Mouse (Mus musculus) retina, postnatal 1 day (tissue): ENCODE data around the gene Ttc21b.
"Not testable (repeated sequence)": the region's sequence is repeated elsewhere in the genome, so short reads cannot be mapped to it uniquely, and the experiment has no call there.

ENCODE experiments used
- DNase-seq: peaks from one replicate; pipeline ENCODE4 v3.0.0-alpha.2; 2012

The Ttc21b gene

DNA sequence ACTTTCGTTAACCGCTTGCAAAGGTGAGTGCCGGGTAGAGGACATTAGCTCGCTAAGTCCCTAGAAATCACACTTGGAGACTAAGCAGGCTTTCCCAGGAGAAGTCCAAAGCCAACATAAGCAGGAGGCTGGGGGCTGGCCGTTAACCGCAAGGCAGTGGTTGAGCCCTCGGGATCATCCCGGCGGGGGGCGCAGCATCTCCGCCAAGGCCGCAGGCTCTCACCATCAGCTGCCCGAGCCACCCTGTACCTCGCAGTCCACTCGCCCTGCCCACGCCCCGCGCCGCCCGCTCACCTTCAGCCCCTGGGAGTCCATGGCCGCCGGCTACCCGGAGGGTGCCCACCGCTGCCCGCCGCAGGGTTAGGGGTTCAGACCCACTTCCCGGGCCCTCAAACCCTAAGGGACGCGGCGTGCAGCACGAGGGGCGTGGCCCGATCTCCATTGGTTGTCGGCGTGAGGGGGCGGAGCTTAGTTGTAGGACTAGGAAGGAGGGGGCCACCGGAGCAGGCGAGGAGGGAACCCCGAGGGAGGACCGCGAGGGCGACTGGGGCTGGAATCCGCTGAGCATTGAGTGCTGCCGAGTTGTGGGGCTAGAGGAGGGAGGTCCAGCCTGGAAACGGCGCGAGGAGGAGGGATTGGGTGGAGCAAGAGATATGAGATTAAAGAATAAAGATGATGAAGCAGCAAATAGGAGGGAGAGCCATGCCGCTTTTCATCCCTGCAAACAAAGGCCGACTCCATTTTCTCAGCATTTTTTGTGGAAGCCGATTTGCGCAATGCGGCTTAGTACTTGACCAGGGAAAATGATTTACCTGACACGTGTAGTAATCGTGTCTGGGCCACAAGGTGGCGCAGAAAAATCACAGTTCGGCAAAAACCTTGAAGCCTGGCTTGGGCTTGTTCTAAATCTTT, at the start of gene Ttc21b:
Gene Ttc21b, minus strand, starts transcription at position 398 of the 912 bp plus-strand sequence.
- DNase-seq = peak; percentile 99

DNA sequence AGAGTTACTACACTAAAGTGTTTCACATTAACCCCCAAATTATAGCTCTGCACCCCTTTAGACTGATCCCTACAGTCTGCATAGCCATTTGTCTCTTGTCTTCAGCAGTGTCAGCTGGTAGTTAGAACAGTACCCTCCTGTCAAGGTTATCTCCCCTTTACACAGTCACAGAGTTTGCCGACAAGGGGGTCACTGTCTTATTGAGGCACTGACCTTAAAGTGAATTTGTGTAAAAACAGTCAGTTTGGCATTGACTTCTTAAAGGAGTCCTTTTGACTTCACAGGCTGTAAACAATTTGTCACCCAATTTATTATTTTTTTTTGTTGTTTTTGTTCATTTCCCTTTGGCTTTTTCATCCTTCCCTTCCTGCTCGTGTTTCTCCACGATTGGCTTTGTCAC, 16.1 kb upstream of the Ttc21b start:
- DNase-seq = no peak

DNA sequence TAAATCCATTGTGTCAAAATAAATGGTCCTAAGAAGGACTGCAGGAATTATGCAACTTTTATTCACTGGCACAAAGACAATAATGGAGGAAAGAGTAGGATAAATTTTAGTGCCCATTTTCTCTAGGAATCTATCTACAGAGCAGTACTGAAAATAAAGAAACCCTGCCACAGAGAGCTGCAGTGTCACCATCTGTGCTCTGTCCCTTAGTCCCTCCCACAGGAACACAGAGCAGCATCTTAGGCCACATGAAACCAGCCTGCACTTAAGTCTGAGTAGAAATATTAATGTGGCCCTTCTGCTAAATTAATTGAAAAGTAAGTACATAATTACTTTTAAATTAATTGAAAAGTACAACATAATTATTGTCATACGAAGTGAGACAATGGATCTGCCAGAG, 12.4 kb downstream of the Ttc21b start:
- no peak for DNase-seq

DNA sequence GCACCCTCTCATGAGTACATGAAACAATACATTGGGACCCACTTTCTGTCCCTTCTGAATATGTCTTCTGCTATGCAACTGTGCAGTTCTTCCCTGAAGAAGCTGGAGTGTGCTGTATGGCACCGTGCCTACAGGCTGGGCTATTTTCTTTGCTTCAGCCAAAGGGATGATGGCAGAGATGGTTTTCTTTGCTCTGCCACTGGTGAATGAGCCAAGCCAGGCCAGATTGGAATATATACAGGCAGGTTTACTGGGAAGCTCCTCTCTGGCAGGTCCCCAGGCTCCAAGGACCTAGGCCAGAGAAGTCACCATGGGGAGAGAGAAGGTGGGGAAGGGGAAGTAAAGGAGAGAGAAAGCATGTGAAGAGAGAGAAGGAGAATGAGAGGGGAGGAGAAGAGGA, 16.1 kb downstream of the Ttc21b start:
- no peak for DNase-seq

DNA sequence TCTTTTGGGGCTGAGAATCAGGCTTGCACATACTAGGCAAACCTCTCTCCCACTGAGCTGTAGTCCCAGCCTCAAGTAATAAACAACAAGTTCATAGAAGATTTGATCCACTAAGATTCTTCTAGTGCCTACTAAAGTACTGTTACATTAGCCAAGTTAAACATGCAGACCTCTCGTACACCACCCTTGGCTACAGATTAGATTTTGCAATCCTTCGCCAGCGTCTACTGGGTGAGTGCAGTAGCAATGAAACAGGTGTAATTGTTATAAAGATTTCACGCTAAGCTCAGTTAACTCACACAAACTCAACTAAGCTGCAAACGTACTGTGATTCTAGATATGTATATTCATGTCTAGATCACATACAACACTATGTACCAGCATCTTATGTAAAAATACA, 17.5 kb downstream of the Ttc21b start:
- DNase-seq = no peak

DNA sequence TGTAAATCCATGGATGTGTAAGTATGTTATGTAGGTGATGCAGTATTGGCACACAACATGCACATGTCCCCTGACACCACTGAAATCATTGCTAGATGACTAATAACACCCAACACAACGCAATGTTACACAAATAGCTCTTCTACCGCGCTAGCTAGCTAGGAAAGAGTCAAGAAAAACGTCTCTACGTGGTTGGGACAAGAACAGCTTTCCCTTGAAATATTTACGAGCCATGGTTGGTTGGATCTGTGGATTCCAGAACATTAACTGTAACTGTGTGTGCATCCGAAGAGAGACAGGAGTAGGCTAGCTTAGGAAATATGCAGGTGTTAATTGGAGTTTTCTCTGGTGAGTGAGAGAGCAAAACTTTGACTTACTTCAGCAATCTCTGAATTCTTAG, 35.5 kb downstream of the Ttc21b start:
- DNase-seq = peak; percentile 8

DNA sequence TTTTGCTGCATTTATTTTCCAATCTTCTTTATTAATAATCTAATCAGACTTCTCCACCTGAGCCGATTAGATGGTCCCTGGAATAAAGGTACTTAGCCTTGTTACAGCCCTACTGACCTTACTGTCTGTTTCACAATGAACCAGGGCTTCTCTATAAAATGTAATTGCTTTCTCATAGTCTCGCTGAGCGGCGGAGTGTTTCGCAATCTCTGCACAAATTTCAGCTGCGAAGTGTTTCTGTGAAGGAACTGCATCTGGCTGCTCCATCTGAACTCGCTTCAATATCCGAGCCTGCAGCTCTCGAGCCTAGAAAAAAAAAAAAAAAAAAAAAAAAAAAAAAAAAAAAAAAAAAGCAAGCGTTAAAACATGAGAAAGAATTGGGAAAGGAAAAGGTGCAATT, 46.5 kb downstream of the Ttc21b start:
- DNase-seq = no peak

DNA sequence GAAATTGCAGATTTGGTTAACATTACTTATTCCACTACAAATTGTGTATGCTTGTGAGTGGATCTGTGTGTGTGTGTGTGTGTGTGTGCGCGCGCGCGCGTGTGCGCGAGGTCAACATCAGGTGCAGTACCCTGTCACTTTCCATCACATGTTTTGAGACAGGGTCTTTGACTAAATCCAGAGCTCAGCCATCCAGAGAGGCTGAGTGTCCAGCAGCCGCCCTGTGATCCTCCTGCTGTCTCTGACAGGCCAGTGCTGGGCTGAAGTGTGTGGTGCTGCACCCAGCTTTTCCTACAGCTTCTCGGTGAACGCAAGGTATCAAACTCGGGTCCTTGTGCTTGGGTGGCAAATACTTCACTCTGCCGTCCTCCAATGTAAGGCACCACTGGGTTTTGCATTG, 47.1 kb downstream of the Ttc21b start:
- DNase-seq = no peak

DNA sequence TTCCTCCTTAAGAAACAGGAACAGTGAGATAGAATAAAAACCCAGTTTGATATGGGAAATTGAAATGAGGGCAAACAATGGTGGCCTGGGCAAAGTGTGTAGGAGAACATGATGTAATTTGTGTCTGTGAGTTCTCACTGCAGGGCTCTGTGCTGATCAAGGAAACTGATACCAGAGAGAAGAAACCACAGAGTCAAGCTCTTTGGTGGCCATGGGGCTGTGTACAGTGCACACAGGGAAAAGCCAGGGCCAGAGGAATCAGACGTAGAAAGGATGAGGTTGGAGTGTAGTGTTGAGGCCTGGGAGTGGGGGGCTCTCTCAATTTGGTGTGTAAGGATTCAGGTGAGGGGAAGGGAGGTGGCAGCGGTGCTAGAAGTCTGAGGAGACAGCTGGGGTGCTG, 49.6 kb downstream of the Ttc21b start:
- DNase-seq = no peak

DNA sequence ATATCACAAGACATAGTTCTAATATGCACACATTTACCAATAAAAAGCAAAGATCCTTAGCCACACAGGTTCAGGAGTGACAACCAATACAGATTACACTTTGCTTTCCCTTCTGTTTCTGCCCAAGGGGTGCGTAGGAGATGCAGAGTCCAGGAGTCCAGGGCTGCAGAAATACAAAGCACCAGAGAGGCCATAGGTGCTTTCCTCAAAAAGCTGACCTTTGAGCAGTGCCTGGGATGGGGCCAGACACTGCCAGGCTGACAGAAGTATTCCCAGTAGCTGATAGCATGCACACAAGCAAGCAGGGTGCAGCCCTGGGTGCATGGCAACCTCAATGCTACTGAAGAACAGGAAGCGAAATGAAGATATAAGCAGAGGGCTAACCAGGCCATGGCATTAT, 52.2 kb downstream of the Ttc21b start:
- DNase-seq = no peak

DNA sequence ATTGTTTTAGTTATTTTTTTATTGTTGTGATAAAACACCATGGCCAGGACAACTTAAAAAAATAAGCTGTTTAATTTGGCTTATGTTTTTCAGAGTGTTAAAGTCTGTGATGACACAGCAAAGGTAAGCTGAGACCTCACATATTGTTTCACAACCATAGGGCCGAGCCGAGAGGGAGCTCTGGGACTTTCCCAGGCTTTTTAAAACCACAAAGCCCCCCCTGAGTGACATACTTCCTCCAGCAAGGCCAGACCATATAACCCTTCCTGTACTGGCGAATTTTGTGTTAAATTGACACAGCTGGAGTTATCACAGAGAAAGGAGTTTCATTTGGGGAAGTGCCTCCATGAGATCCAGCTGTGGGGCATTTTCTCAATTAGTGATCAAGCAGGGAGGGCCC, 56.2 kb downstream of the Ttc21b start:
- DNase-seq = no peak

DNA sequence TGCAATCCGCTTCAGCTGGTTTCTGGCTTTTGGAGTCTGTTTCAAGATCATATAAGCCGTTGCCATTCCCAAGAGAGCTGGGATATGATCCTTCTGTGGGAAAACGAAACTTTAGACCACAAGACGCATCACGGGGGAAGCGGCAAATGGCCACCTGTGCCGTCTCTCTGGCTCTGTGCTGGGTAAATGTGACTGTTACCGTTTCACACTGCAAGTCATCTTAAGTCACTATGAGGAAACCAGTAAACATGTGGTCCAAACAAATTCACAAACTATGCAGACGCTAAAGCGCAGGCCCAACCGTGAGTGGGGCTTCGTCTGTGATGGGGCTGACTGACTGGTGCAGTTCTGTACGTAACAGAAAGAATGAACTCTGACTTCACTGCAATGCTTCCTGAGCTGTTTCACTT, 64.7 kb downstream of the Ttc21b start:
- DNase-seq = no peak

DNA sequence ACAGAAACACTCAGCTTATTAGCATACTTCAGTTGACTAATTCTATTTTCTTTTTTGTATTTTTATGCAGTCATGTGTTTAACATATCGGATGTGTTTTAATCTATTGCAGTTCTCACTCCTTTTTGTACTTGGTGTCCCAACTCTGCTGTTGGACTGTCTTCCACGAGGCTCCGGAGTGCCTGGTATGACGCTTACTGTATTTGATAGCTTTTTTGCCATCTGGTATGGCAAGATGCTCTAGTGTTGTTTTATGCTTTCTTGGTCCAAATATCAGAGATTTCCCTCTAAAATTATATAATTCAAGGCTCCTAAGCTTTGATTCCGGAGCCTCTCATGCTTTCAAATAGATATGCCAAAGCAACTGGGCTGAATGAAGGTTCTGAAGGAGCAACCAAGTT, 66.3 kb downstream of the Ttc21b start:
- DNase-seq = no peak

DNA sequence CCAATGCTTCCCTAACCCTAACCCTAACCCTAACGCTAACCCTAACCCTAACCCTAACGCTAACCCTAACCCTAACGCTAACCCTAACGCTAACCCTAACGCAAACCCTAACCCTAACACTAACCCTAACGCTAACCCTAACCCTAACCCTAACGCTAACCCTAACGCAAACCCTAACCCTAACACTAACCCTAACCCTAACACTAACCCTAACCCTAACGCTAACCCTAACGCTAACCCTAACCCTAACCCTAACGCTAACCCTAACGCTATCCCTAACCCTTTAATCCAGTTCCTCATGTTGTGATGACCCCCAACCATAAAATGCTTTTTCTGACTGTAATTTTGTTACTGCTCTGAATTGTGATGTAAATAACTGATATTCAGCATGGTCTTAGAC, 67.2 kb downstream of the Ttc21b start:
- not testable (repeated sequence) for DNase-seq

DNA sequence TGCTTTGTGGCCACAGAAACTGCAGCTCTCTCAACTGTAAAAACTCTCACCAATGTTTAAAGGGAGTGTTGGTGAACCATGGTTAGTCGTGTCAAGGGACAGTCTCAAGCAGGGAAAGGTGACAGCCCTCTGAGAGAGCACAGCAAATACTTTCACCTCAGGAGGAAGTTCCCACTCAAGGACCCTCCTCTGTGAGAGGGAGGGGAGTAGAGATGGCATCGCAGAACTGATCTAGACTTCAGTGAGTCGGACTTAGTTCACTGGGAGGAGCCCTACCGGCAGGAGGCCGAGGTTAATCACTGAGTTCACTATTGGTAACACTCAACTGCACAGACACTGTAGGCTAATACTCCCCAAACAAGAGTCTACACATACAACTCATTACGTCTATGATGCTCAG, 68.9 kb downstream of the Ttc21b start:
- no peak for DNase-seq

DNA sequence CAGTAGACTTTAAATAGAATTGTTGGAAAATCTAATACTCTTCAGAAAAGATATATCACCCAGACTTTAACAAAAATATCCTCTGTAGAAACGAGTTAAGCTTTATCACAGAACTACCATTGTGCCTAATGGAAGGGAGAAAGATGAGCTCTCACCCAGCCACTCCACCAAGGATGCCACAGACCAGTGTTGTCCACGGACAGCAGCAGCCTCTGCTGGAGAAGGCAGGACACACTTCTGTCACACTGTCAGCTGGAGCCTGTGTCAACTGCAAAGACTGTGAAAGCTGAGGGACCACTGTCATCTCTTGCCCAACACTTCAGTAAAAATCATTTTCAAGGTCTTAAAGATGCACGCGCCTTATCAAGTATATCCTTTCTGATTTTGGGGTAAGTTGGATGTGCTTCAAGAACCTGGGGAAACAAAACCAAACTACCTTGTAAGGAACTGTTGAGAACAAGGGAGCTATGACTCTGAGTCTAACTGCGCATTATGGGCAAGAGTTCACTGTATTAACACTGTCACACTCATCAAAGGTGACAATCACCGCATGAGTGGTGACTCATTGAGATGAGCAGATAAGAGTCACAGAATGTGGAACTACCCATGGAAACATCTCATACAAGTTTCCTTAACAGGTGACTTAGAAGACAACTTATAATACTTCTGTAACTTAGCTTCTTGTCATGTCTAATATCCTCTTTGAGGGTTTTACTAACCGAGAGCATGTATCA, 71.8 kb downstream of the Ttc21b start:
- peak; percentile 56 for DNase-seq

DNA sequence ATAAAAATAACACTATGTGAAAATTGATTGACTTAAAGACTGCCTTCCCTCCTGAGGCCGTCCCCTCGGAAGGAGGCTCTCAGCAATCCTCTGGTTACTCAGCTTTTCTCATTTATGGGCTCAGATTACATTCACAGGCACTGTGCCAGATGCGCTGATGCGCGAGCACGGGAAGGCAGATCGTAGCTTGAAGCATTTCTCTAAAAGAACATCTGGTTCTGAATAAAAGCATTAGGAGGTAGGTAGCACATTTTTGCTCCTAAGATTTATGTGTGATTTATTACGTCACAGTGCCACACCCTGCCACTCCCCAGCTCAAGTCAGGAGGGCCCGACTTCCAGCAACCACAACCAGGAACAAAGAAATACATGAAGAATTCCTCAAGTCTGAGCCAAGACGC, 76.1 kb downstream of the Ttc21b start:
- peak; percentile 55 for DNase-seq

DNA sequence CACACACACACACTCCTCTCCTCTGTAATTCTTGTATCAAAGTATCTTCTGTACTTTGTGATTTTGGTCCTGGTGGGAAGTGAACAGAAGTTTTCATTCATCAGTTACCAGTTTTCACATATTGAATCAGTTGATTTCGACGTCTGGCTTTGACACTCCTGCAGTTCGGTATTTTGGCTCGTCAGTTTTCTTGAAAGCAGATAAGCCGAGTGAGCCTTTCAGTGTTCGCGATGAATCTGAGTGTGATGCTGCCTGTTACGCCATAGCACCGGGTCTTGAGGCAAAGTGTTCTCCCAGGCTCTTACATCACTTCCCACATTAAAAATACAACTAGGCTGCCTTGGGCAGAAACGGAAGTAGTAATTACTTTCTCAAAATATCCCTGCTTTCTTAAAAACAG, 76.6 kb downstream of the Ttc21b start:
- no peak for DNase-seq

DNA sequence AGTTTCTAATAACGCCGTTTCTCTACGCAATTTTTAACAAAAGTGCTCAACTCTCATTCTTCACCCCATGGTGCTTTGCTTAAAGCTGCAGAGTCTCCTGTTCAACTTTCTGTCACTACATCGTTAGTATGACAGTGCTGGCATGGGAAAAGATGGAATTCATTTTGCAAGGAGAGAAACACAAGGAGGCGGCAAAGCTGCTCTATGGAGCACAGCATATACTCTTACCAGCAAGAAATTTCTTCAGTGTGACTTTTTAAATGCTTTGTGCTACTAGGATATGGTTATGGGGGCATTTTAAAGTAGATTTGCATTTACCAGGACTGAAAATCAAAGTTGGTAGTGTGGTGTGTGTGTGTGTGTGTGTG, 77.6 kb downstream of the Ttc21b start:
- DNase-seq = no peak

DNA sequence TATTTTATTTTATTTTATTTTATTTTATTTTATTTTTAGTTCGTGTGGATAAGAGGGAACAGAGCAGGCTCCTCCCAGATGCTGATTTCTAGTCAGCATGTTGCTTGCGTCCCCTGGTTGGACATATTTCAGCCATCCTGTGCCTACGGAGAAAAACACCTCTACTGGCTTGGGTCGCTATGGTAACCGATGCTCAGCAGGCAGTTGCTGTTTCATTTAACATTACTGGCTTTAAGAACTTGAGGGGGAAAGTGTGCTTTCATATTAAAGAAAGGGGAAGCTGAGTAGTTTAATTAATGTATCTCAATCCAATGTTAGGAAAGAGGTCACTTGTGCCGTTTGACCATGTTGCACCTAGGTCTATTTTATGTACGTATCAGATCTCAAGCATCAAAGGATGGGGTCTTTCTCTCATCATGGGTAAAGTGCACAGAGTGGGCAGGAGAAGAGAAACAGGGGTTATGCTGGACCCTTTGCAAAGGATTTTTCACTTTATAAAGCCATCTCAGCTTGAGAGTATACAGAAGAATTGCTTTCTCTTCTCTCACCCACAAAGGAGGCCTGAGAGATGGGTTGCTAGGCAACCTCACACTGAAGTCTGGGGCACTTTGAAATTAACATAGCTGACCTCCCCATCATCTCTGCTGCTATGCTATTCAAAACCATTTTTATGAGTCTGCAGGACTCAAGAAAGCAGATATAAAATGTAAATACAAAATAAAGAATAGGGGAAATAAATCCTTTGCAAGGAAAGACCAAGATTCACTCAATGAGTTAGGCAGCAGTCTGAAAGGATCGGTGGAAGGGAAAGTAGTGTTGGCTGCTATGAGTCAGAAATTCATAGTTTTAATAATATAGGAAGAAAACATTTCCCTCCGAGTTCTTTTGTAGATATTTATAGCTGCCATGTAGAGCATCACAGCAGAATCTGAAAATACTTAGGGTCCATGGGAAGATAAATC, 78.2 kb downstream of the Ttc21b start:
- peak; percentile 49 for DNase-seq

DNA sequence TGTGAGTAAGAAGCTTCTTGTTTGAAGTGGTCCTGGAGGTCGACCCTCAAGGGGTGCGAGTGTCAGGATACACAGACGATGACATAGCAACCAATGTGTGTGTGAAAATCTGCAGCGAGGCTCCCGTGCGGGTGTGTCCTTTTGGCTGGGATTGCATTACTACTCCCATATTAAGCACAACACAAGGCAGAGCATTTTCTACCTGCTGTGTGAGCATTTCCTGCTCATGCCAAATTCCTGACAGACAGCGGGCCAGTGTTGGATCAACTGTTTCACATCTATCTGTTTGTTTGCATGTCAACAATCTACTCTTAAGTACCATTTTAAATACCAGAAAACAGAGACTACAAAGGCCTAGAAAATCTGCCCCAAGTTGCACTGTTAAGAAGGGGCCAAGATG, 79.4 kb downstream of the Ttc21b start:
- no peak for DNase-seq

DNA sequence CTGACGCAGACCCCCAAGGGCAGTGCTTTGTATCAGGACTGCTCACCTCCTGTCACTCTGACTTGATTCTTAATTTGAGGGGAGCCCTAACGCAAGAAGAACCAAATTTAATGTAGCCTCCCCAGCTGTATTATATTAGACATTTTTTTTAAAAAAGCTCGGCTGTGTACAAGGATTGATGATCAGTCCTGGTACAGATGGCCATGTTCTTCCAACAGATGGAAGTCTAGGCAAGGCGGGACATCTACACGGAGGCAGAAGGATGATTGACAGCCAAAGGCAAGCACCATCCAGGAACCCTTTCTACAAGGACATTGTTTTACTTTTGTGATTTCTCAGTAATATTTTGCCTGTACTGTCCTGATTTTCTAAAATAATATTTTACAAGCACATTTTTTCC, 83.3 kb downstream of the Ttc21b start:
- no peak for DNase-seq

DNA sequence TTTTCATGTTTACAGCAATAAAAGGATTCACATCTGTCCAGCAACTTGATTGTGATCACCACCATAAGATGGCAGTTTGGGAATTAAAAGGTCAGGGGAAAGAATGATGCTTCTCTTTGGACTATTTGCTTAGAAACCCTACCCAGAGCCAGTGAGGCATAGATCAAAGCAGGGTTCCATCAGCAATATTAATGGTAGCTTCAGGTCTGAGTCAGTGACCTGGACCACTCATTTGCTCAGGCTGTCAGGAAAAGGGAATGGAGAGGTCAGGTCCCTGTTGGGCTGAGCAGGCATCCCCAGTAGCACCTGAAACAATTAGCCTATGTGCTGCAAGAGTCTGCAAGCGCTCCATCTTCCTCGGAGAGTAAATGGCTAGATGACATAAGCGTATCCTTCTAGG, 84.8 kb downstream of the Ttc21b start:
- no peak for DNase-seq
